Mouse (Mus musculus) myocyte (in vitro differentiated cells): ENCODE measurements around the gene Etfdh. TPM values are rescaled to one million over a fixed set of nuclear protein-coding genes. Genes with fewer than 3 reads are reported as not detected.
"Not testable (repeated sequence)": the region's sequence is repeated elsewhere in the genome, so short reads cannot be mapped to it uniquely, and the experiment has no call there.

Source experiments
- H3K27me3 ChIP-seq: one replicate; pipeline ENCODE4 v1.6.1; 2011; ENCODE audit not compliant: control insufficient read depth, insufficient read depth, insufficient read length
- H3K36me3 ChIP-seq: one replicate; pipeline ENCODE4 v1.6.1; 2011; ENCODE audit not compliant: control insufficient read depth, insufficient read depth
- H3K4me2 ChIP-seq: one replicate; pipeline ENCODE4 v1.6.1; 2011; ENCODE audit warnings: low read depth, control low read depth
- H3K4me3 ChIP-seq: one replicate; pipeline ENCODE4 v1.5.1; 2011; ENCODE audit warnings: mild to moderate bottlenecking, control low read depth, moderate library complexity
- H3K79me2 ChIP-seq: one replicate; pipeline ENCODE4 v1.6.1; 2011; ENCODE audit not compliant: control insufficient read depth, insufficient read depth
- H3ac ChIP-seq: one replicate; pipeline ENCODE4 v1.6.1; 2011; ENCODE audit not compliant: control insufficient read depth, insufficient read length
- CEBPB ChIP-seq: IDR thresholded peaks from 2 replicates; pipeline ENCODE4 v1.6.1; 2011; ENCODE audit warnings: mild to moderate bottlenecking, moderate library complexity; ENCODE audit not compliant: poor library complexity, insufficient read depth, severe bottlenecking
- E2F4 ChIP-seq: IDR thresholded peaks from one replicate; pipeline ENCODE4 v1.6.1; 2011; ENCODE audit warnings: mild to moderate bottlenecking, control low read depth, moderate library complexity; ENCODE audit not compliant: insufficient read depth
- MAX ChIP-seq: IDR thresholded peaks from one replicate; pipeline ENCODE4 v1.6.1; 2011; ENCODE audit warnings: low read depth, mild to moderate bottlenecking, control low read depth
- MYOD1 ChIP-seq, 3 experiments: IDR thresholded peaks; one replicate each; pipeline ENCODE4 v1.6.1; 2011; ENCODE audit warnings: control low read depth in 2 of 3, low read depth in 2 of 3, mild to moderate bottlenecking in 2 of 3, moderate library complexity in 1 of 3; ENCODE audit not compliant: insufficient read length in 2 of 3, control insufficient read depth in 1 of 3
- MYOG ChIP-seq, 3 experiments: IDR thresholded peaks; one replicate each; pipeline ENCODE4 v1.6.1; 2011; ENCODE audit warnings: control low read depth in 2 of 3, low read depth in 2 of 3, mild to moderate bottlenecking in 2 of 3; ENCODE audit not compliant: insufficient read length in 2 of 3, control insufficient read depth in 1 of 3, insufficient read depth in 1 of 3
- POLR2A ChIP-seq: IDR thresholded peaks from one replicate; pipeline ENCODE4 v1.6.1; 2011; ENCODE audit warnings: low read depth, mild to moderate bottlenecking, control low read depth, moderate library complexity; ENCODE audit not compliant: insufficient read length
- POLR2AphosphoS2 ChIP-seq: IDR thresholded peaks from one replicate; pipeline ENCODE4 v1.6.1; 2011; ENCODE audit warnings: low read depth, control low read depth; ENCODE audit not compliant: insufficient read length
- REST ChIP-seq: IDR thresholded peaks from one replicate; pipeline ENCODE4 v1.6.1; 2011; ENCODE audit warnings: mild to moderate bottlenecking, control low read depth, moderate library complexity; ENCODE audit not compliant: insufficient read depth, insufficient read length
- SRF ChIP-seq: IDR thresholded peaks from one replicate; pipeline ENCODE4 v1.6.1; 2011; ENCODE audit warnings: low read depth; ENCODE audit not compliant: control insufficient read depth, insufficient read length
- TCF12 ChIP-seq: IDR thresholded peaks from one replicate; pipeline ENCODE4 v1.6.1; 2011; ENCODE audit warnings: mild to moderate bottlenecking, control low read depth; ENCODE audit not compliant: poor library complexity, insufficient read depth, severe bottlenecking
- TCF3 ChIP-seq: IDR thresholded peaks from one replicate; pipeline ENCODE4 v1.6.1; 2011; ENCODE audit warnings: low read depth, control low read depth; ENCODE audit not compliant: insufficient read length
- USF1 ChIP-seq: IDR thresholded peaks from one replicate; pipeline ENCODE4 v1.6.1; 2011; ENCODE audit warnings: low read depth, mild to moderate bottlenecking, control low read depth, moderate library complexity
- polyA plus RNA-seq: library from polyadenylated mRNA; unstranded; fragments of >200 nt; fragmentation: generic; extraction: Trizol; gene quantifications from one replicate; pipeline ENCODE4 v1.2.1, GENCODE M21; 2012; ENCODE audit warnings: missing spikeins

Gene Etfdh
- polyA plus RNA-seq, 1 experiment = 29.7 TPM

DNA sequence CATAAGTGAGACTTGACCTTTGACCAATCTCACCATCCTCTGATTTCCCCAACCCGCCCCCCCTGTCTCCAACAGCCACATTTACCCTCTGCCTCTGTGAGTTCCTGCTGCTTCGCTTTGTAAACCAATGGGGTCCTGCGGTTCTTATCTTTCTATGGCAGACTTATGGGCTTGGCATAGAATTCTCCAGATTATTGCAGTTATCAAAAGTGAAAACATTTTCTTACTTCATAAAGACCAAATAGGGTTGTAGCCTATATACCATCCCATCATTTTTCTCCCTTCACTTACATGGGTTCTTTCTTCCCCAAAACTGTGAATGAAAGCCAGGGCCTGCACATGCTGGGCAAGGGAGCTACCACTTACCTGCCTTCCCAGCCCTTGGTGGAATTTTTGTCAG lies 55.0 kb downstream of the Etfdh start:
- no peak overlapping the region for H3K4me3 ChIP-seq
- H3ac ChIP-seq = no peak overlapping the region
- H3K79me2 ChIP-seq = no peaks in the 10 kb centered on the region
- H3K27me3 ChIP-seq = no peaks in the 10 kb centered on the region
- H3K36me3 ChIP-seq = no peaks in the 10 kb centered on the region
- no peak for TF ChIP-seq REST
- TF ChIP-seq CEBPB = no peak
- TF ChIP-seq USF1 = no peak
- no peak for TF ChIP-seq E2F4
- no peak for TF ChIP-seq TCF12
- TF ChIP-seq MYOD1 (IDR thresholded peaks at IDR 0.05; ENCODE audit: control insufficient read depth in 1 of 3, insufficient read length in 2 of 3, low read depth in 2 of 3) = no peak
- no peak for TF ChIP-seq TCF3
- TF ChIP-seq POLR2A = no peak
- TF ChIP-seq SRF = no peak
- TF ChIP-seq POLR2AphosphoS2 = no peak
- H3K4me2 ChIP-seq = no peak overlapping the region

DNA sequence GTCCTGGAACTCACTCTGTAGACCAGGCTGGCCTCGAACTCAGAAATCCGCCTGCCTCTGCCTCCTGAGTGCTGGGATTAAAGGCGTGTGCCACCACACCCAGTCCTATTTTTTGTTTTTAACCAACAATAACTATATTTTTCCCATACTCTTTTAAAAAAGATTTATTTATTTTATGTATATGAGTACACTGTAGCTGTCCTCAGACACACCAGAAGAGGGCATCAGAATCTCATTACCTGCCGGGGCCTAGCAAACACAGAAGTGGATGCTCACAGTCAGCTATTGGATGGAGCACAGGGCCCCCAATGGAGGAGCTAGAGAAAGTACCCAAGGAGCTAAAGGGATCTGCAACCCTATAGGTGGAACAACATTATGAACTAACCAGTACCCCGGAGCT lies 55.9 kb downstream of the Etfdh start:
- not testable (repeated sequence) for H3K79me2 ChIP-seq, H3K4me3 ChIP-seq, H3K27me3 ChIP-seq, H3ac ChIP-seq, H3K4me2 ChIP-seq, H3K36me3 ChIP-seq

DNA sequence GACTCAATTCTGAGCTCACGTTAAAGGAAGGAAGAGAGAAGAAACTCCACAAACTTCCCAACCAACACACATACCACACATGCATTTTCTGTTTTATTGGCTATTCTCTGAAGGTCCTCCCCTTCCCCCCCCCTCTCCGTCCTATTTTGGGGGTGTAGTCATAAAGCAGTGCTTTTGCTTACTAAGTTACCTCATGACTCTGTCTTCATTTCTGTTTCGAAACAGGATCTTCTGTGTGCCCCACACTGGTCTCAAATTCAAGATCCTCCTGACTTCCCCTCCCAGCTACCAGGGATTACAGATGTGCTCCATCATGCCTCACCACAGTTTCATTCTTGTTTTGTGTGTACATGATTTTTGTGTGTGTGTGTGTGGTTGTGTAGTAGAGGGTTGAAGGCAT lies 56.9 kb downstream of the Etfdh start:
- TF ChIP-seq POLR2A (no peak), SRF (no peak), REST (no peak), MAX (no peak), USF1 (no peak), TCF12 (no peak), CEBPB (no peak), TCF3 (no peak), POLR2AphosphoS2 (no peak), E2F4 (no peak), MYOG (IDR thresholded peaks at IDR 0.05; ENCODE audit: control insufficient read depth in 1 of 3, insufficient read depth in 1 of 3, insufficient read length in 2 of 3, low read depth in 2 of 3) (no peak), MYOD1 (IDR thresholded peaks at IDR 0.05; ENCODE audit: control insufficient read depth in 1 of 3, insufficient read length in 2 of 3, low read depth in 2 of 3) (no peak)

DNA sequence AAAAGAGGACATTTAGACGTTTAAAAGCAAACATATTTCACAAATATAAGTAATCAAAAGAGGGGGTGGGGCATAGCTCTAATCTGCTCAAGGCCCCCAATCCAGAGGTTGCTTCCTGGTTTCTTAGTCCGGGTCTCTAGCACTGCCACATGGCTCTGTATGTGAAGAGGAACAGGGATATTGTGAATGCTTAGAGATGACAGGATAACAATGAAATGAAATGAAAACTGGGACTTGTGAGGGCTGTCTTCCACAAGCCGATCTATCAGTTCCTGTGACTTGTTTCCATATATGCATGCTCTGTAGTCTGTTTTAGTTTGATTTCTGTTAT lies 60.0 kb downstream of the Etfdh start:
- Histone ChIP-seq H3K27me3 (no peaks in the 10 kb centered on the region), H3ac (no peak overlapping the region), H3K36me3 (no peaks in the 10 kb centered on the region), H3K4me3 (no peak overlapping the region), H3K79me2 (peaks cover 26% of the 10 kb centered on the region), H3K4me2 (no peak overlapping the region)
- TF ChIP-seq USF1 (no peak), MYOD1 (IDR thresholded peaks at IDR 0.05; ENCODE audit: control insufficient read depth in 1 of 3, insufficient read length in 2 of 3, low read depth in 2 of 3) (no peak), MAX (no peak), E2F4 (no peak), TCF3 (no peak), SRF (no peak), MYOG (IDR thresholded peaks at IDR 0.05; ENCODE audit: control insufficient read depth in 1 of 3, insufficient read depth in 1 of 3, insufficient read length in 2 of 3, low read depth in 2 of 3) (no peak), POLR2A (no peak), TCF12 (no peak), POLR2AphosphoS2 (no peak), CEBPB (no peak), REST (no peak)

More for the DNA sequence above, 56.9 kb downstream of the Etfdh start:
- no peaks in the 10 kb centered on the region for H3K79me2 ChIP-seq
- H3K4me3 ChIP-seq = no peak overlapping the region
- no peak overlapping the region for H3ac ChIP-seq
- H3K27me3 ChIP-seq = no peaks in the 10 kb centered on the region
- no peak overlapping the region for H3K4me2 ChIP-seq
- H3K36me3 ChIP-seq = no peaks in the 10 kb centered on the region

DNA sequence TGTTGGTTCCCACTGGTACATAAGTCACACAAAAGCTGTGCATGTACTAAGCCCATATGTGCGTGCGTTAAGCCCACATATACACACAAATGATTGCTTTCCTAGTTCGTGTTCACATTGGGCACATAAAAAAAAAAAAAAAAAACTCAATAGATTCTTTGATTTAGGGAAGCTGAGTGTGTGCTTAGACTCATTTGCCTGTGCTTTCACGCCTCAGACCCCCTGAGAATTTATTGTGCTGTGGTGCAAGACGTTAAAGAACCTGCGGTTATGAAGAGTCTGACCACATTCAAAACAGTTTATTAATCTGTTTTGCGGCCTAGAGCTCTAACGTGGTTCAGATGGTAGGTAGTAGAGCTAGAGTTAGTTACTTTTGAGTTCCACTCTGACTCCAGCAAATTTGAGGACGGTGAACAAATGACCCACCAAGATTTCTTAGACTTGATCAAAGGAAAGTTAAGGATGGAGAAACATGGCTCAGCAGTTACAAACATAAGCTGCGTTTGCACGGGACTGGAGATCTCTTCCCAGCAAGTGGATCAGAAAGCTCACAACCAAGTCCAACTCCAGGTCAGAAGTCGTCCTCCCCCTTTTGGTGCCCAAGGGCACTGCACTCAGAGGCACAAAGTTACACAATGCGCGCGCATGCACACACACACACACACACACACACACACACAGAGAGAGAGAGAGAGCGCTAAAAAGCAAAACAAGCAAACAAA lies 60.5 kb downstream of the Etfdh start:
- Histone ChIP-seq H3K27me3 (no peaks in the 10 kb centered on the region), H3K79me2 (peaks cover 28% of the 10 kb centered on the region), H3ac (no peak overlapping the region), H3K36me3 (no peaks in the 10 kb centered on the region), H3K4me2 (peak overlapping the region; percentile 83), H3K4me3 (peak overlapping the region; percentile 58)
- no peak for TF ChIP-seq CEBPB
- no peak for TF ChIP-seq REST
